Mouse (Mus musculus) G1E-ER4 (cell line): ENCODE measurements around the gene Spdef. TPM values are rescaled to one million over a fixed set of nuclear protein-coding genes. Genes with fewer than 3 reads are reported as not detected.

ENCODE experiments used
- GATA1 ChIP-seq: IDR thresholded peaks from one replicate; pipeline ENCODE4 v1.8.0; 2012; ENCODE audit warnings: low read length, inconsistent platforms
- polyA plus RNA-seq: library from polyadenylated mRNA; stranded (reverse); fragments of >175 nt; gene quantifications from 2 replicates; pipeline ENCODE4 v1.2.3, GENCODE M21; 2012

Gene Spdef
- polyA plus RNA-seq, 1 experiment, result 0.10 TPM

DNA sequence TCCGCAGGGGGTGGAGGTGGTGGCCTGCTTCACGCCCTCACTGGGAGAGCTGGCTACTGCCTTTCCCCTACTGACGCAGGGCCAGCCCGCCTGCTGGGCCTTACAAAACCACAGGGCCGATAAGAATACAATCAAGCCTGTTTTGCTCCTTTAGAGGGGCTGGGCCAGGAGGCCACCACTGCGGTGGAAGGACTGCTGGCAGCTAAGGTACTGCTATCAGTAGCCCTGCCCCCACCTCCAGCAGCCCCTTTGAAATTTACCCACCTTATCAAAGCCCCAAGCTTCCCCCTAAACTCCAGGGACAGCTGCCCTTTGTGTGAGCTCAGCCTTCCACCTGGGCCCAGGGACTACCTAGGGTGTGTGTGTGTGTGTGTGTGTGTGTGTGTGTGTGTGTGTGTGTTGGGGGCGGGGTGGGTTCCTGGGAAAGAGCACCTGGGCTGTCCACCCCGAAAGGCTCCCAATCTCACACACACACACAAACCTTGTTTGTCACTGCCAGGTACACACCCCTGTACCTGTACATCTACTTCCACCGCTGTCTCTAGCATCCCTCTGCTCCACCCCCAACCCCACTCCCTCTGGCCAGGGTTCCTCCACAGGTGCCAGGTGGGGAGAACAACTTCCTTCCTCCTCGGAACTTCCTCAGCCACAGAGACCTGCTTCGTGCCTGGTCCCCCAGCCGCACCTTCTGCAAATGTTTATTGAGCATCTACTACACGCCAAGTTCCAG, 5.8 kb upstream of the Spdef start:
- TF ChIP-seq GATA1, result no peak

DNA sequence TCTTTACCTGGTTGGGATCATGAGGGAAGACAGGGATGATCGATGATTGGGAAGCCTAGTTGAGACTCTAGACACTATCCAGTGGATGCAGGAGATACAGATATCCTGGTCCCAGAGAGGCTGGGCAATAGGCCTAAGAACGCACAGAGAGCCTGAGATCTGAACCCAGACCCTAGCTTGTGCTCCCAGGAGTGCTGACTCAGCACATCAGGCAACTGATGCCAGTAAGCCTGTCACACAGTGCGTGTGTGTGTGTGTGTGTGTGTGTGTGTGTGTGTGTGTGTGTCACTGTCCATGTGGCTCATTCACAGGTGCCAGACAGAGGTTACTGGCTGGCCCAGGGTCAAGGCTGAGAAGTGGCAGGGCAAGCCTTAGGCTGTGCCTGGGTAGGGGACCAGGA, 3.9 kb upstream of the Spdef start:
- TF ChIP-seq GATA1, result no peak

DNA sequence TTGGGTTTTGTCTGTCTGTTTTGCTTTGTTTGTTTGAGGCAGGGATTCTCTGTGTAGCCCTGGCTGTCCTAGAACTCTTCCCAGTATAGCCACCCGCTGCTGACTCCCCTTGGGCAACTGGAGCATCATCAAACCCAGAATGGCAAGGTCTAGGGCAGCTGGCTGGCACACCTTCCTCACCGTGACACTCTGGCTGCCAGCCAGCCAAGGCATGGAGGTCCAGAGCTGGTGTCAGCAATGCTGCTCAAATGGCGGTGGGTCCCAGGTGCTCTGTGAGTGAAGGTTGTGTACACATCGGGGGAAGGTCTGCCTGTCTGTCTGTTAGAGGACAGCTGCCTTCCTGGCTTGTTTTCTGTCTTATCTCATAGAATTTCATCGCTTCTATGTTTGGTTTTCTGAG, 3.4 kb upstream of the Spdef start:
- TF ChIP-seq GATA1, result no peak

DNA sequence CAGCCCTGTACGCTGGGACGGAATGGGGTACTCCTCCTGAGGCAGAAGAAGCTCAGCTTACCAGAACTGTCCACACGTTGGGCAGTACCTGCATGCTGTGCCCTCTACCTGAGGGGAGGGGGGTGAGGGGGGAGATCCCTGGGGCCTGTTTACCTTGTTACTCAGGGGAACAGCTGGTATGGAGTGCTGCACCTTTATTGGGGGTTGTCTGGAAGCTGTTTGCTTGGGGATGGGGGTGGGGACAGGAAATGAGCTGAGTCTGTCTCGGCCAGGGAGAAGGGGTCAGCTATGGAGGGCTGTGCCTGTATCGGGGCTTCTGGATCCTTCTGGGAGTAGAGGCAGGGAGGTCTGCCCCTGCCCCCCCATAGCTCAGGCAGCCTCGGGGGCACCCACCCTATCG, 2.2 kb downstream of the Spdef start:
- TF ChIP-seq GATA1, result no peak

DNA sequence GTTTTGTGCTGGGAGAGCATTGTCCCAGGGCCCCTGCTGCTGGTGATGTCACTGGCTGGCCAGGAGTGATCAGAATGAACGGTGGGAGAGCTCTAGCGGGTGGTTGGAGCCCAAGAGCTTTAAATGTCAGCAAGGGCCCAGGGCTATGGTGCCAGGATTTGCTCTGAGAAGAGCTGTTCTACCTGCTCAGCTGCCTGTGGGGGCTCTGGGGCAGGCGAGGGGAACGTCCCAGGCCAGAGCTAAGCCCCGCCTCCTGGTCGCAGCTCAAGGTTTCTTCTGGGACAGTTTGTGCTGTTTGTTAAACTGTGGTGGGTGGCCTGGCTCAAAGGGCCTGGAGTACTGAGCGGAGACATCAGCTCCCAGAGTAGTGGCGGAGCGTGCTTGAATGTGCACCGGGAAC, 3.3 kb downstream of the Spdef start:
- no peak for TF ChIP-seq GATA1

DNA sequence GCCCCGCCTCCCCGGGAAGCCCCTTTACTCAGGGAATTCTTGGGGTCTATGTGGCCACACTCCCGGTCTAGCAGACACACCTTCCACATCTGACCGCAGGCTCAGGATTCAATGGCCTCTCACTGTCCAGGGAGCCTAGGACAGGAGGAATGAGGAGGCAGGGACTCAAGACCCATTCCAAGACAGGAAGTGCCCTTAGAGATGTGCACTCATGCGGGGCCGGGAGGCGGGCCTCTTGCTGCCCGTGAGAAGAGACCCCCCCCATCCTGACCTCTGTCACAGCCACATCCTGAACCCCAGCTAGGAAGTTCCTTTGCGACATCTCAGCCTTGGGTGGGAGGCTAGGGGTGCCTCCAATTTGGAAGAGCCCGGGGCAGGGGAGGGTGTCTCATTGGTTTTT, 3.7 kb downstream of the Spdef start:
- no peak for TF ChIP-seq GATA1

DNA sequence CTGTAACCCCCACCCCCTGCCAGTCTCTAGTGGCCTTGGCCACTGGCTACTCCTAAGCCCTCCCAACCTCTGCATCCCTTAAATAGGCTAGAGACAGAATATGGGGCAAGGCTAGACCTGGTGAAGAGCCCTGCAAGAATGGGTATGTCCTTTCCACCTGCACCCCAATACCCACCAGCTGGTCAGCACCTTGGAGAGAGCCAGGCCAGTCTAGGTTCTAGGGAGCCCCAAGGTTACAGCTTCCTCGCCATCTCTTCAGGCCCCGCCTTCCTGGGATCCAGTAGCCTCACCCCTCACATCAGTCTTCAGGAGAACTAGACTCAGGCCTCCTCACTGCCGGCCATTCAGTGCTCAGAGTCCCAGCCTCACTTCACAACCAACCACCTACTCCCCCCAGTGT, 4.4 kb downstream of the Spdef start:
- no peak for TF ChIP-seq GATA1

DNA sequence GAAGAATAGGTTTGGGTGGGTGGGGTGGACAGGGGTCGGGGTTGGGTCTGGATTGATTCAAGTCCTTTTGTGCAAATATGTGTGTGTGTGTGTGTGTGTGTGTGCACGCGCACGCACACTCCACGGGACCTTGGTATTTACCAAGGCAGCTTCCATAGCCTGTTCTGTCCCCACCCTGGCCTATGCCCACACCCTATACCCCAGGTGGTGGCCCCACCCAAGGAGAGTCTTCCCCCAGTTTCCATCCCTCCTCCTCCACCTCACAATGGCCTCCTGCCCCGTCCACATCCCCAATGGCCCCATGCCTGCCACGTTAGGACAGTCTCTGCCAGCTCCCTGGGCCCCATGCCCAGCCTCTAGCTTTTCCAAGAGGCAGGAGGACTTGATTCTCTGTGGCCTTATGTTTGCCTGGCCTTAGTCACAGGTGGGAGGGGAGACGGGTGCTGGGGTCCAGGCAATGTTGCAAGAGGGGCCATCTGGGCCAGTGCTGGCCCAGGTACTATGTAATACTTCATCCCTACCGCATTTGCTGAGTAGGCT, 7.6 kb downstream of the Spdef start:
- TF ChIP-seq GATA1, result no peak

DNA sequence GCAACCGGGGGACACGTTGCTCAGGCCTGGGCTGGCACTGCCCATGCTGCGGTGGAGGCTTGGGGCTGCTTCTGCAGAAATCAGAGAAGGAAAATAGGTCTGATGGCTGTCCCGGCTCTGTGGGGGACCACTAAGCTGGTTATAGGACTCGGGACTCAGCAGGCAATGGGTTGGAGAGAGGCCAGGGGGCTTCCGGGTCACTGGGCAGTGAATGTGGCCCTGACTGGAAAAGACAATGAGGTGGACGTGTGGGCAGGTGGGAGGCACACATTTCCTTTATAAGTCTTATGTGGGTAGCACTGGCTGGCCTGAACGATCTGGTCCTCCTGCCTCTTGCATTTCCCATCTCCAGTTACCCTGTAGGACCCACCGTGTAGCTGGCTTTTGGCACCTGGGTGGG, 8.4 kb downstream of the Spdef start:
- no peak for TF ChIP-seq GATA1

DNA sequence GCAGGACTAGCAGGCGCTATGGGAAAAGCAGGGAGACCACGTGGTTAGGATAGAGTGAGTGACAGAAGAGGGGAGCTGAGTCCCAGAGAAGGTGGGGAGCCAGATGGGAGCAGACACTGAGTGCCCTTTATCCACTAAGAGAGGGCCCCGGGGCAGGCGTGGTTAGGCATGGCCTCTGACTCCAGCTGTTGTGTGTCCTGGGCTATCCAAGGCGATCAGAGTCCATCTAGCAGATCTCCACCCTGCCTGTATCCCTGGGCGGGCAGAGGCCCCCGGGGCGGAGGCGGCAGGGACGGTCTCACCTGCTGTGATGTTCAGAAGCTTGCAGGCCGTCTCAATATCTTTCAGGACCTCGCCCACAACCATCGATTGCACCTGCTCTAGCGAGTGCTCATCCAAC, 9.1 kb downstream of the Spdef start:
- no peak for TF ChIP-seq GATA1

DNA sequence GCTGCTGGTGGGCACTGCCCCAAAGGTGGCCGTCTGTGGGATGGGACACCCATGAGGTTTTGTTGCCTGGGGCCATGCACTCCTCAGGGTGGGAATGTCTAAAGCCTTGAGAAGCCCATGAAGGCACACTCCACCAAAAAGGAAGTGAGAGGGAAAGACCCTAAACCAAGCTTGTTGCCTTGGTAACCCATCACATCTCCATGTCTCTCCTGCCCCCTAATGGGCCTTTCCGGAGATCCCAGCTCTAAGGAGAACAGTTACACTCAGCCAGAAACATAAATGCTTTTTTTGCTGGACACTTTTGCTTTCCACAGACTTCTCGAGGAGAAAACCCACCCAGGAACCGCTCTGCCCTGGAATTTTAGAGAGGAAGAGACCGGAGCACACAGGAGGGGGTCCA, 10.5 kb downstream of the Spdef start:
- no peak for TF ChIP-seq GATA1

DNA sequence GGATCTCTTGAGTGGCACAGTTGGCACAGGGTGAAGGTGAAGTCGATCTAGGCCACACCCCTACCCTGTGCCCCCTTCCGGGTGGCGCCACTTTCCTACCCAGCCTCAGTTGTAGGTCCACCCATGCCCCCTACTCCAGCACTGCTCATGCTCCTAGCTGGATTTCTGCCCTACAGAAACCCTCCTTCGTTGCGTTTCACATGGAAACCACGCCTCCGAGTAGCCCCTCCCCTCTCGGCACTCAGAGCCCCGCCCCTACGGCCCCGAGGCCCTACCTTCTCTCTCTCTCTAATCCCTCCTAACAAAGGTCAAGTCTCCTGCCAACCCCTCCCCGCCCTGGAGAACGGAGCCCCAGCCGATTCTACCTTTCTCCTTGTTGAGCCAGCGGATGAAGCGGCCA, 12.0 kb downstream of the Spdef start:
- TF ChIP-seq GATA1, result no peak

DNA sequence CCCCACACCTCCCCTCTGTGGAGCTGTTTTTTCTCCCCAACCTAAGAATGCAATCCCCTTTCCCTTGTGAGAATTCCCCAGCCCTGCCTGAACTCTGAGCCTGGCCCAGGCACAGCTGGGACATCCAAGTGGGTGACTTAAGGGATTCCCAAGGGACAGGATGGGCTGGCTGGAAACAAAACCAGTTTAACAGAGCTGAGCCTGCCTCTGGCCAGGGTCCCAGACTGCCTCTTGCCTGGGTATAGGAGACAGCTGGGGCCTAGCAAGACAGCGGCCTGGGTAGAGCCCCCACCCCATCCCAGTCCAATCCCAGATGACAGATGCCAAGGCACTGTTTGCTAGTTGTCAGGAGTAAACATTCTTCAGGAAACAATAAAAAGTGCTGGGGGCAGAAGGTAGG, 15.9 kb downstream of the Spdef start:
- no peak for TF ChIP-seq GATA1

DNA sequence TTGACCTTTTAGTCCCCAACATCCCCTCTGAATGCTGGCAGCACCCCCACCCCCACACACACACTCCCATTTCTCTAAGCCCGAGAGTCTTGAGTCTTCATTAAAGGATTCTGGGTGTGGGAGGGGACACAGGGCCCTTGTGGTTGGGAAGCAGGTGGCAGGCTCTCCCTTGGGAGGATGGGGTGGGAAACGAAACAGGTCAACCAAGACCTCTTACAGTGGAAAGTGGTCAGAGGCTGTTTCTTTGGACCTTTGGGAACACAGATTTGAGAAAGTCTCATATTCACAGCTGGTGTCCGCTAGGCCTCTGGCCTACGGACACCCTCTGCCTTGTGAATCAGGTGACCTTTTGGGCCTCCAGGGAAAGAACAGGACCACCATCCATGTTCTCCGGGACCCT, 19.1 kb downstream of the Spdef start:
- no peak for TF ChIP-seq GATA1

DNA sequence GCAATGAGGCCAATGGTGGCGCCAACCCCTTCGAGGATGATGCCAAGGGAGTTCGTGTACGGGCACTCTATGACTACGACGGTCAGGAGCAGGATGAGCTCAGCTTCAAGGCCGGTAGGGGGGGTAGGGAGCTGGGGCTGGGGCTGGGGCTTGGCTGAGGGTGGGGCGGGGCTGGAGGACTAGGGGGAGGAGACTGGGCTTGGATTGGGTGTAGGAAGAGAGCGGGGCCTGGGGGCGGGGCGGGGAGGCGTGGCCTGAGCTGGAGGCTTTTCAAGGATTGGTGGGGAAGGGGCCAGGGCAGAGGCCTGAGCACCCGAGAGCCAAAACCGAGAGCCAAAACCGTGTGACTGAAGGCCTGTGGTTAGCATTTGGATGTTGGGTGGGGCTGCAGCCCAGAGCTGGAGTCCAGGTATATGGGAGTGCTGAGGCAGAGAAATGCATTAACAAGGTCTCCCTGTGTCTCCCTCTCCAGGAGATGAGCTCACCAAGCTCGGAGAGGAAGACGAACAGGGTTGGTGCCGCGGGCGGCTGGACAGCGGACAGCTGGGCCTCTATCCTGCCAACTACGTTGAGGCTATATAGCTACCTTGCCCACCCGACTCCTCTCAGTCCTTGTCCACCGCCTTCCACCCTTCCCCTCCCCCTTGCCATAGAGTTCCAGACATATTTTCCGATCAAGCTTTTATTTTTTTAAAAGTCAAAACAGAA, 20.6 kb downstream of the Spdef start:
- TF ChIP-seq GATA1, result no peak

DNA sequence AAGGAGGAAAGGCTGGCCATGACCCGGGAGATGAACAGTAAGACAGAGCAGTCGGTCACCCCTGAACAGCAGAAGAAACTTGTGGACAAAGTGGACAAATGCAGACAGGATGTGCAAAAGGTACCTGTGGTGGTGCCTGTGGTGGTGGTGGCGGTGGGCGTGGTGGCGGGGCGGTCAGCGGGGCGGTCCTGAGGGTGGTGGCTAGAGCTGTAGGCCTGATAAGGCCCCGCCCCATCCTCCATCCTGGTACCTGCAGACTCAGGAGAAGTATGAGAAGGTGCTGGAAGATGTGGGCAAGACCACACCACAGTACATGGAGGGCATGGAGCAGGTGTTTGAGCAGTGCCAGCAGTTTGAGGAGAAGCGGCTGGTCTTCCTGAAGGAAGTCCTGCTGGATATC, 23.1 kb downstream of the Spdef start:
- TF ChIP-seq GATA1, result no peak
